Mouse (Mus musculus): Measurements from ENCODE around the gene Faf1. TPM values are rescaled to one million over a fixed set of nuclear protein-coding genes. Genes with fewer than 3 reads are reported as not detected.
"Not testable (repeated sequence)": the region's sequence is repeated elsewhere in the genome, so short reads cannot be mapped to it uniquely, and the experiment has no call there.

Gene Faf1
- total RNA-seq, 2 experiments from 2014 or later: 25.8 to 27.2 TPM

GRCm38 (mm10) chr4:109665101-109665981, 11.0 kb upstream of the Faf1 start:
- DNase-seq (ENCODE audit: low spot score in 2 of 2): peak in 1 of 2 experiments; percentile 35

GRCm38 (mm10) chr4:109665982-109666460, 10.4 kb upstream of the Faf1 start:
- DNase-seq (ENCODE audit: low spot score in 2 of 2): peak; percentile 24 to 34

- peak; percentile 69 to 81 for DNase-seq (ENCODE audit: low spot score in 2 of 2)
Observed at GRCm38 (mm10) chr4:109666461-109667269, 9.7 kb upstream of the Faf1 start, which contains the start of gene Cdkn2c. Gene Cdkn2c (minus strand): TSS chr4:109667189.

GRCm38 (mm10) chr4:109667518-109667917, 8.9 kb upstream of the Faf1 start:
- DNase-seq (ENCODE audit: low spot score in 2 of 2): no peak

GRCm38 (mm10) chr4:109670213-109670612, 6.2 kb upstream of the Faf1 start:
- DNase-seq (ENCODE audit: low spot score in 2 of 2): no peak

- DNase-seq (ENCODE audit: low spot score in 2 of 2): no peak
Observed at GRCm38 (mm10) chr4:109671941-109672340, 4.4 kb upstream of the Faf1 start.

- no peak for DNase-seq (ENCODE audit: low spot score in 2 of 2)
Observed at GRCm38 (mm10) chr4:109674097-109674496, 2.3 kb upstream of the Faf1 start.

- no peak for DNase-seq (ENCODE audit: low spot score in 2 of 2)
Observed at GRCm38 (mm10) chr4:109677221-109677620, 833 bp downstream of the Faf1 start.

GRCm38 (mm10) chr4:109683561-109683960, 7.2 kb downstream of the Faf1 start:
- DNase-seq (ENCODE audit: low spot score in 2 of 2): no peak

GRCm38 (mm10) chr4:109692674-109693073, 16.3 kb downstream of the Faf1 start:
- DNase-seq (ENCODE audit: low spot score in 2 of 2): no peak

GRCm38 (mm10) chr4:109700727-109701126, 24.3 kb downstream of the Faf1 start:
- DNase-seq (ENCODE audit: low spot score in 2 of 2): not testable (repeated sequence)

GRCm38 (mm10) chr4:109703568-109703967, 27.2 kb downstream of the Faf1 start:
- no peak for DNase-seq (ENCODE audit: low spot score in 2 of 2)

GRCm38 (mm10) chr4:109705349-109705748, 29.0 kb downstream of the Faf1 start:
- DNase-seq (ENCODE audit: low spot score in 2 of 2): no peak

- no peak for DNase-seq (ENCODE audit: low spot score in 2 of 2)
Observed at GRCm38 (mm10) chr4:109719281-109719680, 42.9 kb downstream of the Faf1 start.

- DNase-seq (ENCODE audit: low spot score in 2 of 2): no peak
Observed at GRCm38 (mm10) chr4:109729281-109729680, 52.9 kb downstream of the Faf1 start.

- DNase-seq (ENCODE audit: low spot score in 2 of 2): no peak
Observed at GRCm38 (mm10) chr4:109735754-109736153, 59.4 kb downstream of the Faf1 start.

GRCm38 (mm10) chr4:109743984-109744383, 67.6 kb downstream of the Faf1 start:
- DNase-seq (ENCODE audit: low spot score in 2 of 2): no peak

GRCm38 (mm10) chr4:109759031-109759430, 82.6 kb downstream of the Faf1 start:
- DNase-seq (ENCODE audit: low spot score in 2 of 2): no peak

GRCm38 (mm10) chr4:109759901-109760300, 83.5 kb downstream of the Faf1 start:
- no peak for DNase-seq (ENCODE audit: low spot score in 2 of 2)

GRCm38 (mm10) chr4:109760501-109760900, 84.1 kb downstream of the Faf1 start:
- no peak for DNase-seq (ENCODE audit: low spot score in 2 of 2)

GRCm38 (mm10) chr4:109762768-109763501, 86.5 kb downstream of the Faf1 start:
- DNase-seq (ENCODE audit: low spot score in 2 of 2): no peak

Data from adrenal gland, postnatal 4 days (tissue).